Mouse (Mus musculus): ENCODE results near the gene Slc29a2. TPM values are rescaled to one million over a fixed set of nuclear protein-coding genes. Genes with fewer than 3 reads are reported as not detected.

The Slc29a2 gene
- polyA plus RNA-seq (2011; ENCODE audit: insufficient read depth, insufficient read length, low read depth, missing spikeins) = 16.8 and 18.5 TPM in 2 replicates

DNA sequence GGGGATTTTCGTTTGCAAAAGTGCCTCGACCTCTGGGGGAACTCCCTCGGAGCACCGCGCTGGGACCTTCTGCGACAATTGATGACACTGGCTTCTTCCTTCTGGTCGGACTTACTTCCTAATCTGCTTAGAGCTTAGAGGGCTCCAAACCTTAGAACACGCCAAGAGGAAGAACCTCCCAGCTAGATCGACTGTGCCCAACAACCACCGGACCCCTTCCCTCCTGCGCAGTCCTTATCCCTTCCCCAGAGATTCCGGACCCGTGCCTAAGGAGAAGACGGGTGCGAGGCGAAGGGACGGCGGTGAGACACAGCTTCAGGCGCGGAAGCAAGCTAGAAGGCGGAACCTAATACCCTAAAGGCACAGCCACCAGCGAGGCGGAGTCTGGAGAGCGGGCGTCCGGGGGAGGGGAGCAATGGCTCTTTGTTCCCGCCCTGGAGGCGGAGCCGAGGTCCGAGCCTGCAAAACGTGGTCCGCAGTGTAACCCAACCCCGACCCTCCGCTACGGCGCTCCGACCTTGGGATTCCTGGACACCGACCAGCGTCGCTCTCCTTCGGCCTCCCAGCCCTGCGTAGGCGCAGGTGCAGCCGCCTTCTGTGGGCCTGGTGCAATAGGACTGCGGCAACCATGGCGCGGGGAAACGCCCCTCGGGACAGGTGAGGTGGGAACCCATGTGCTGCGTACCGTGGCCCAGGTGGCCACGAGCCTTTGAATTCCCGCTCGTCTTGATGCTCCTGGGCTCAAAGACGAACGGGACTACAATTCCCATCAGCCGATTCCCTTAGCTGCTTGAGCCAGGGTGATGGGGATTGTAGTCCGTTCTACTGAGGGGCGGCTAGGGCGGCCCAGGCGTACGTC lies at the start of gene Slc29a2:
Gene Slc29a2 (plus strand): TSS at position 240 of the 859 bp plus-strand sequence.
- peaks cover 13% of the 10 kb centered on the region for H3K36me3 ChIP-seq (ENCODE audit: control insufficient read depth, insufficient read depth, low read length, poor library complexity, severe bottlenecking)
- H3K9ac ChIP-seq (ENCODE audit: low read depth, poor library complexity, severe bottlenecking) = peak within 1 kb of the TSS; percentile 57
- no peaks in the 10 kb centered on the region for H3K27me3 ChIP-seq (ENCODE audit: control insufficient read depth, insufficient read depth, low read length, poor library complexity, severe bottlenecking)
- H3K27ac ChIP-seq (ENCODE audit: insufficient read depth, low read length) = peak within 1 kb of the TSS; percentile 9; the same call in 1 of the 2 replicates
- H3K9me3 ChIP-seq (replicated peaks; ENCODE audit: control insufficient read depth, insufficient read depth, low read length, poor library complexity, severe bottlenecking) = no peaks in the 10 kb centered on the region
- no peaks in the 10 kb centered on the region for H3K4me1 ChIP-seq (ENCODE audit: control insufficient read depth, insufficient read depth, low read length)
- peak within 1 kb of the TSS; percentile 84 for H3K4me3 ChIP-seq (ENCODE audit: low read depth, low read length)
- TF ChIP-seq POLR2A (IDR thresholded peaks at IDR 0.05; ENCODE audit: insufficient read depth, low read length) (peak; percentile 25), CTCF (IDR thresholded peaks at IDR 0.05; ENCODE audit: low read depth, low read length) (no peak)

DNA sequence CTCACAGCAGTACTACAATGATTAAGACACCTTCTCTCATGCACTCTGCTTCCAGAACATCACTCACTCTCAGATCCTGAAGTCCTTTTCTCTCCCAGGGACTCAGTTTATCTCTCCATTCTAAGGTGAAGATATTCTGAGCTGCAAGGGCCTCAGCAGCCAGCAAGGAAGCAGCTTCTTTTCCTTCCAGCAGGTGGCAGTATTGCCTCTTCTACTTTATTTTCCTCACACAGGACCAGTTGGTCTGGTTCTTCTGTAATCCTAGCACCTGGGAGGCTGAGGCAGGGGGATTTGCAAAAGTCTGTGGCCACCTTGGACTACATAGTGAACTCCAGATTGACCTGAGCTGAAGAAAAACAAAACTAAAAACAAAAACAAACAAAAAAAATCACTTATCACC lies 41.9 kb upstream of the Slc29a2 start:
- H3K36me3 ChIP-seq (ENCODE audit: control insufficient read depth, insufficient read depth, low read length, poor library complexity, severe bottlenecking) = no peaks in the 10 kb centered on the region
- no peak overlapping the region for H3K27ac ChIP-seq (ENCODE audit: insufficient read depth, low read length)
- TF ChIP-seq CTCF (IDR thresholded peaks at IDR 0.05; ENCODE audit: low read depth, low read length) = peak; percentile 64
- TF ChIP-seq POLR2A (IDR thresholded peaks at IDR 0.05; ENCODE audit: insufficient read depth, low read length) = no peak
- TF ChIP-seq EP300 (IDR thresholded peaks at IDR 0.05; ENCODE audit: insufficient read depth, low read depth, low read length) = no peak
- H3K4me1 ChIP-seq (ENCODE audit: control insufficient read depth, insufficient read depth, low read length) = no peaks in the 10 kb centered on the region
- H3K4me3 ChIP-seq (ENCODE audit: low read depth, low read length) = no peak overlapping the region
- H3K9ac ChIP-seq (ENCODE audit: low read depth, poor library complexity, severe bottlenecking) = no peak overlapping the region
- H3K27me3 ChIP-seq (ENCODE audit: control insufficient read depth, insufficient read depth, low read length, poor library complexity, severe bottlenecking) = 0 out of 2 replicates have a peak, but pooled peaks cover 2% of the 10 kb centered on the region
- no peaks in the 10 kb centered on the region for H3K9me3 ChIP-seq (replicated peaks; ENCODE audit: control insufficient read depth, insufficient read depth, low read length, poor library complexity, severe bottlenecking)

DNA sequence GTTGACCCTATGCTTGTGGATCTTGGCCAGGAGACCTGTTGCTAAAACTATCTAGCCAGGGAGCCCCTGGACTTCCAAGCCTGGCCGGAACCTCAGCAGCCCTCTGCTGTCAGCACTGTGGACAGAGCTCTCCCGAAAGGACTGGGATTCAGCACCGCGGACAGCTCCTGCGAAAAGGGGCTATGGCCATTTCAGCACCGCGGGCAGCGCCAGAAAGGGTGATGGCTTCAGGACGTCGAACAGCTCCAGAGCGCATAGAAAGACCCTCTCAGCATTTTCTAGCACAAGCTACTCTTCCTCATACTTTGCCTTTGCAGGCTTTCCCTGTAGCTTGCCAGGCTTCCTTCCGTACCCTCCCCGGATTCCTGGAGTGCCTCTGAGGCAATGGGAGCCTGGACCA lies 34.6 kb upstream of the Slc29a2 start:
- Histone ChIP-seq H3K36me3 (ENCODE audit: control insufficient read depth, insufficient read depth, low read length, poor library complexity, severe bottlenecking) (no peaks in the 10 kb centered on the region), H3K4me3 (ENCODE audit: low read depth, low read length) (no peak overlapping the region), H3K9me3 (replicated peaks; ENCODE audit: control insufficient read depth, insufficient read depth, low read length, poor library complexity, severe bottlenecking) (no peaks in the 10 kb centered on the region), H3K4me1 (ENCODE audit: control insufficient read depth, insufficient read depth, low read length) (no peaks in the 10 kb centered on the region), H3K9ac (ENCODE audit: low read depth, poor library complexity, severe bottlenecking) (no peak overlapping the region), H3K27ac (ENCODE audit: insufficient read depth, low read length) (no peak overlapping the region), H3K27me3 (ENCODE audit: control insufficient read depth, insufficient read depth, low read length, poor library complexity, severe bottlenecking) (peaks cover 13% of the 10 kb centered on the region)
- TF ChIP-seq POLR2A (IDR thresholded peaks at IDR 0.05; ENCODE audit: insufficient read depth, low read length) (no peak), EP300 (IDR thresholded peaks at IDR 0.05; ENCODE audit: insufficient read depth, low read depth, low read length) (peak; percentile 77), CTCF (IDR thresholded peaks at IDR 0.05; ENCODE audit: low read depth, low read length) (peak; percentile 25)

GRCm38 (mm10) chr19:4989434-4990255 lies 34.0 kb upstream of the Slc29a2 start:
- TF ChIP-seq CTCF (IDR thresholded peaks at IDR 0.05; ENCODE audit: low read depth, low read length) (no peak), POLR2A (IDR thresholded peaks at IDR 0.05; ENCODE audit: insufficient read depth, low read length) (no peak), EP300 (IDR thresholded peaks at IDR 0.05; ENCODE audit: insufficient read depth, low read depth, low read length) (no peak)
- Histone ChIP-seq H3K36me3 (ENCODE audit: control insufficient read depth, insufficient read depth, low read length, poor library complexity, severe bottlenecking) (no peaks in the 10 kb centered on the region), H3K27me3 (ENCODE audit: control insufficient read depth, insufficient read depth, low read length, poor library complexity, severe bottlenecking) (peaks cover 13% of the 10 kb centered on the region), H3K4me1 (ENCODE audit: control insufficient read depth, insufficient read depth, low read length) (no peaks in the 10 kb centered on the region), H3K9me3 (replicated peaks; ENCODE audit: control insufficient read depth, insufficient read depth, low read length, poor library complexity, severe bottlenecking) (no peaks in the 10 kb centered on the region), H3K27ac (ENCODE audit: insufficient read depth, low read length) (no peak overlapping the region), H3K9ac (ENCODE audit: low read depth, poor library complexity, severe bottlenecking) (no peak overlapping the region), H3K4me3 (ENCODE audit: low read depth, low read length) (no peak overlapping the region)

DNA sequence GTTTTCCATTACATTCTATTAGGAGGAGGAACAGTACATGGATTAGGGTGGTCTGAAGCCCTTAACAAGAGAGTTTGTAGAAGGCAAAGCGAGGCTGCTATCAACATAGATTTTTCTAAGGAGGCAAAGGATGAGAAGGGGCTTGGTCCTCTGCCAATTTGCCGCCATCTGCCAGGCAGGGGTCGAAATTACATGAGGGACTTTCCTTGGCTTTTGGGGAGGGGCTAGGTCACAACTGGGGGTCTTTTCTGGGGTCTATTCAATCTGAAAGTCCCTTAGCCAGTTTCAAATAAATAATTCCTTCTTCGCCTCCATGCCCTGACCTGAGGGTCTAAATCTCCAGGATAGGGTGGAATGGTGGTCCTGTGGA lies 33.4 kb upstream of the Slc29a2 start, which contains the start of gene Npas4:
Gene Npas4 (minus strand): TSS at position 61 of the 370 bp plus-strand sequence.
- H3K27me3 ChIP-seq (ENCODE audit: control insufficient read depth, insufficient read depth, low read length, poor library complexity, severe bottlenecking) = peaks cover 13% of the 10 kb centered on the region
- no peaks in the 10 kb centered on the region for H3K9me3 ChIP-seq (replicated peaks; ENCODE audit: control insufficient read depth, insufficient read depth, low read length, poor library complexity, severe bottlenecking)
- no peaks in the 10 kb centered on the region for H3K36me3 ChIP-seq (ENCODE audit: control insufficient read depth, insufficient read depth, low read length, poor library complexity, severe bottlenecking)
- H3K4me3 ChIP-seq (ENCODE audit: low read depth, low read length) = no peak within 1 kb of the TSS; the same call in 1 of the 2 replicates
- no peaks in the 10 kb centered on the region for H3K4me1 ChIP-seq (ENCODE audit: control insufficient read depth, insufficient read depth, low read length)
- H3K27ac ChIP-seq (ENCODE audit: insufficient read depth, low read length) = no peak within 1 kb of the TSS
- TF ChIP-seq POLR2A (IDR thresholded peaks at IDR 0.05; ENCODE audit: insufficient read depth, low read length) = no peak
- TF ChIP-seq CTCF (IDR thresholded peaks at IDR 0.05; ENCODE audit: low read depth, low read length) = no peak
- no peak for TF ChIP-seq EP300 (IDR thresholded peaks at IDR 0.05; ENCODE audit: insufficient read depth, low read depth, low read length)
- no peak within 1 kb of the TSS for H3K9ac ChIP-seq (ENCODE audit: low read depth, poor library complexity, severe bottlenecking)
